In the genomic region with DNA sequence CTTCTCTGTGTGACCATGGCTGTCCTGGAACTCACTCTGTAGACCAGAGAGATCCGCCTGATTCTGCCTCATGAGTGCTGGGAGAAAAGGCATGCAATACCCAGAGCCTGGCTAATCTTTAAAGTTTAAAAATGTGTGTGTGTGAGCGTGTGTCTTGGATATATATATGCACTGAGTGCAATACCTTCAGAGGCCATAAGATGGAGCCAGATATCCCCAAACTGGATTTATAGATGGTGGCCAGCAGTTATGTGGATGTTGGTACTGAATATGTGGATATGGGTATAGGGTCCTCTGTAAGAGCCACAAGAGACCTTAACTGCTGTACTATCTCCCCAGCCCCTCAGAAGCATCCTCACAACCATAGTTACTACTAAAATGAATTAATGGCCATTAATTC, we compare ENCODE assay signal across 9 mouse cellular contexts.
DNase-seq lines count a peak whose midpoint lies in the region; ATAC-seq and TF ChIP-seq lines count a peak whose summit lies in the region.
"Had no signal": no experiment of that assay in that cellular context is flagged by ENCODE, and none has a peak within 500 bp of the region (broad histone marks: within the 10 kb centered on the region; RNA-seq: fewer than 3 reads in every experiment).

No protein-coding gene starts in this region.

- H3K4me1 ChIP-seq in E14TG2a.4 (replicated peaks; ENCODE audit: low read depth, low read length) = peaks cover 33% of the 10 kb centered on the region
- no peaks in the 10 kb centered on the region for H3K4me1 ChIP-seq in heart, embryonic 11.5 days (ENCODE audit: control insufficient read depth, insufficient read depth, low read length)
- H3K4me1 ChIP-seq: liver, embryonic 15.5 days had no signal

- 0 out of 2 replicates have a peak, but pooled peaks cover 4% of the 10 kb centered on the region for H3K36me3 ChIP-seq in E14TG2a.4 (ENCODE audit: insufficient read depth, low read length)
- H3K36me3 ChIP-seq in heart, embryonic 11.5 days (ENCODE audit: control insufficient read depth, insufficient read depth, low read length) = no peaks in the 10 kb centered on the region
- H3K36me3 ChIP-seq: liver, embryonic 15.5 days had no signal

- no peak overlapping the region for H3K4me3 ChIP-seq in E14TG2a.4 (replicated peaks; ENCODE audit: low read length)
- H3K4me3 ChIP-seq in heart, embryonic 11.5 days (ENCODE audit: low read depth, low read length) = no peak overlapping the region
- H3K4me3 ChIP-seq: liver, embryonic 15.5 days had no signal

- peaks cover 5% of the 10 kb centered on the region for H3K9me3 ChIP-seq in E14TG2a.4 (ENCODE audit: low read length)
- no peaks in the 10 kb centered on the region; the same call in none of the 2 replicates for H3K9me3 ChIP-seq in heart, embryonic 11.5 days (replicated peaks; ENCODE audit: control insufficient read depth, low read length)
- H3K9me3 ChIP-seq: liver, embryonic 15.5 days had no signal

- ATAC-seq in heart, embryonic 11.5 days (replicated peaks; ENCODE audit: insufficient number of reproducible peaks, low FRiP score, low TSS enrichment) = no peak

- H3K27me3 ChIP-seq in E14TG2a.4 (ENCODE audit: insufficient read depth, low read length) = peaks cover 39% of the 10 kb centered on the region
- H3K27me3 ChIP-seq in heart, embryonic 11.5 days (ENCODE audit: control insufficient read depth, insufficient read depth, low read length) = peaks cover 47% of the 10 kb centered on the region

- H3K4me2 ChIP-seq in heart, embryonic 11.5 days = no peak overlapping the region
- H3K4me2 ChIP-seq: liver, embryonic 15.5 days had no signal

- DNase-seq in cerebellum, postnatal 10 days = peak; percentile 76 to 82
- no peak for DNase-seq in cerebellum, adult 11-12 months
- peak; percentile 33 to 65 for DNase-seq in left cerebral cortex, adult 18-20 months (ENCODE audit: low spot score in 2 of 2)
- DNase-seq in left cerebral cortex, adult 8-10 months (ENCODE audit: low spot score in 2 of 2) = no peak
- peak; percentile 35 for DNase-seq in hindlimb bud, embryonic 11.5 days (ENCODE audit: extremely low spot score, low read depth, low spot score)
- peak; percentile 56 for DNase-seq in retina, postnatal 7 days (ENCODE audit: low read depth, low spot score)

- 40% methylated on average over 2 of the region's 2 CpGs for WGBS in heart, embryonic 11.5 days (ENCODE audit: insufficient replicate concordance)

- no peak overlapping the region for H3K27ac ChIP-seq in heart, embryonic 11.5 days (ENCODE audit: low read depth, low read length)
- H3K27ac ChIP-seq: liver, embryonic 15.5 days had no signal

- H3K9ac ChIP-seq in heart, embryonic 11.5 days (ENCODE audit: low read depth, low read length) = no peak overlapping the region
- H3K9ac ChIP-seq: liver, embryonic 15.5 days had no signal

- TF ChIP-seq CTCF in E14TG2a.4 (conservative IDR thresholded peaks at IDR 0.05; ENCODE audit: low read length) = peak; percentile 98

Comparison
In these comparisons a context has a peak if more than half of its experiments do, and no peak if none do; other contexts are left out.
1. DNase-seq: peak in cerebellum, postnatal 10 days (2 of 2), left cerebral cortex, adult 18-20 months (2 of 2), hindlimb bud, embryonic 11.5 days (single experiment) and retina, postnatal 7 days (single experiment); none in cerebellum, adult 11-12 months (single experiment) and left cerebral cortex, adult 8-10 months (0 of 2).